Mouse (Mus musculus): ENCODE measurements around the gene Rxylt1. TPM values are rescaled to one million over a fixed set of nuclear protein-coding genes. Genes with fewer than 3 reads are reported as not detected.

The Rxylt1 gene
- polyA plus RNA-seq, 1 experiment from 2014 or later, result 39.8 TPM

DNA sequence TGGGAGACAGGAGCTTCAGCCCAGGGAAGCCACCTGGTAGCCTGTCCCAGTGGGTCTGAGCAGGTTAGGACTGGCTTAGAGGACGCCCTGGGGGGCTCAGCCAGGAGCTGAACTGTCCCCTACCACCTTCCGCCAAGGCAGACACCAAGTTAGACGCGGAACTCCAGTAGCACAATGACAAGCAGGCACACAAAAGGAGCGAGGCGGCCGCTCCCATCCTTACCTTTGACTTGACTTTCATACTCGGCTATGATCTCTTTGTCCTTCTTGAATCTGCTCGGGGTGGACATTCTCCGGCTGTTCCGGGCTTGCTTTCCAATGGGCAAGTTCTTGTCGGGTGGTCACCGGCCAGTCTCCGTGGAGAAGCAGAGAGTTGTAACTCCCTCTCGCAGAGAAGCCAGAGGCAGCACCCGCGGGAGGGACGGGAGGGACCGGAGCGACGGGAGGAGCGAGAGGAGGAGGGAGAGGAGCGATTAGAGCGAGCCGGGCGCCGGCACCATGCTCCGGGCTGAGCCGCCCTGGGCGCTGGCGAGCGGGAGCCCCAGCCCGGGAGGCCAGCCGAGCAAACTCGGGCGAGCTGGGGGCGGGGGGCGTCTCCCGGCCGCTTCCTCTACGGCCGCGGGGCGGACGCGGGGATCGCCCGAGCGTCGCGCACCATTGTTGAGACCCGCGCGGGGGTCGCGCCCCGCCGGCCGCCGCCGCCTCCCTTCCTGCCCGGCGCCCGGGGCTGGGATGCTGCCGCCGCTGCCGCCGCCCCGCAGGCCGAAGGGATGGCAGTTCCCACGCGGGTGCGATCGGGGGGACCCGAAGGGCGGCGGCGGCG is 50.1 kb downstream of the Rxylt1 start, which contains the start of gene Srgap1:
Srgap1 (minus strand) TSS at position 412 of the 823 bp plus-strand sequence.
- Histone ChIP-seq H3K9ac (ENCODE audit: low read length) (peak within 1 kb of the TSS; percentile 87), H3K27me3 (ENCODE audit: control insufficient read depth, insufficient read depth, low read length) (peaks cover 7% of the 10 kb centered on the region), H3K4me3 (ENCODE audit: low read length) (peak within 1 kb of the TSS; percentile 80), H3K4me2 (ENCODE audit: low read depth, low read length) (peak within 1 kb of the TSS; percentile 77), H3K9me3 (replicated peaks; ENCODE audit: control insufficient read depth, low read length) (no peaks in the 10 kb centered on the region), H3K36me3 (ENCODE audit: control insufficient read depth, insufficient read depth) (no peaks in the 10 kb centered on the region), H3K27ac (ENCODE audit: low read length) (peak within 1 kb of the TSS; percentile 77), H3K4me1 (ENCODE audit: control insufficient read depth, insufficient read depth, low read length) (no peaks in the 10 kb centered on the region)
- peak; percentile 84 for ATAC-seq (replicated peaks; ENCODE audit: extremely low read depth, insufficient read depth, low FRiP score)
- WGBS, result under 1% methylated on average over 57 of the region's 79 CpGs

DNA sequence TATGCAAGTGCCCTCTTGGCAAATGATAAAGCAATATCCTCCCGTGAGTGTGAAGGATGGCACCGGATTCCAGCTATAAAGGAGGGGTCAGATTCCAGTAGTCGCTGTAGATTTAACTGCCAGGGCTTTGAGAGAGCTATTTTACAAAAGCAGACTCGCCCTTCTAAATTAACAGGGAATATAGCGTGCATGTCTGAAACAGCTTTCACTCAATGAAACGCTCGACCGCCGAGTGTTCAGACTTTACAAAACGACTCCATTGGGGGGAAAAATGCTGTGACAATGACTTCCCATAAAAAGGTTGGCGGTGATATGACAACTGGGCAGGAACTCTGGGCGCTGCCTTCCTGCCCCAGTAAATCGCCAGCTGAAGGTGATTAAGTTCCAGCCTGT is 50.7 kb downstream of the Rxylt1 start:
- no peak for ATAC-seq (replicated peaks; ENCODE audit: extremely low read depth, insufficient read depth, low FRiP score)
- Histone ChIP-seq H3K4me3 (ENCODE audit: low read length) (peak overlapping the region; percentile 80), H3K27ac (ENCODE audit: low read length) (peak overlapping the region; percentile 77), H3K4me1 (ENCODE audit: control insufficient read depth, insufficient read depth, low read length) (no peaks in the 10 kb centered on the region), H3K36me3 (ENCODE audit: control insufficient read depth, insufficient read depth) (no peaks in the 10 kb centered on the region), H3K27me3 (ENCODE audit: control insufficient read depth, insufficient read depth, low read length) (peaks cover 7% of the 10 kb centered on the region), H3K4me2 (ENCODE audit: low read depth, low read length) (peak overlapping the region; percentile 77), H3K9ac (ENCODE audit: low read length) (peak overlapping the region; percentile 87), H3K9me3 (replicated peaks; ENCODE audit: control insufficient read depth, low read length) (no peaks in the 10 kb centered on the region)
- WGBS, result 4% methylated on average over 13 of the region's 13 CpGs

DNA sequence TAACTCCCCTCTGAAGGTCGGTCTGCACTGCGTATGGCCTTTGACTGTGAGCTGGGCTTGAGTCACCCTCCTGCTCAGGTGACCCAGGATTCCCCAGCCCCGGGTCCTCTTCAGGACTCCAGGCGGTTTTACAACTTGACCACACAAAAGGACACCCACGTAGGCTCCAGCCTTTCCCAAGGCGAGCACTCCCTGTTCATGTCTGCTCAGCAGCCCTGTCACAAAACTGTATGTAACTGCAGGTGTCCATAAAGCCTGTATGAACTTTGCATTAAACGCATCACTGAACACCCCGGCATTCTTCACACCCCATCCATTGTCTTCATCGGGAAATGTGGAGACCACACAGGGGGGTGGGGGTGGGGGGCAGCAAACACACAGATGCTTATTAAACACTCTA is 51.2 kb downstream of the Rxylt1 start:
- no peak overlapping the region for H3K27ac ChIP-seq (ENCODE audit: low read length)
- H3K4me3 ChIP-seq (ENCODE audit: low read length), result peak overlapping the region; percentile 80
- H3K4me2 ChIP-seq (ENCODE audit: low read depth, low read length), result peak overlapping the region; percentile 77
- no peaks in the 10 kb centered on the region for H3K4me1 ChIP-seq (ENCODE audit: control insufficient read depth, insufficient read depth, low read length)
- H3K9ac ChIP-seq (ENCODE audit: low read length), result peak overlapping the region; percentile 87
- H3K27me3 ChIP-seq (ENCODE audit: control insufficient read depth, insufficient read depth, low read length), result peaks cover 7% of the 10 kb centered on the region
- no peaks in the 10 kb centered on the region for H3K36me3 ChIP-seq (ENCODE audit: control insufficient read depth, insufficient read depth)
- ATAC-seq (replicated peaks; ENCODE audit: extremely low read depth, insufficient read depth, low FRiP score), result no peak
- H3K9me3 ChIP-seq (replicated peaks; ENCODE audit: control insufficient read depth, low read length), result no peaks in the 10 kb centered on the region
- 35% methylated on average over 9 of the region's 9 CpGs for WGBS

DNA sequence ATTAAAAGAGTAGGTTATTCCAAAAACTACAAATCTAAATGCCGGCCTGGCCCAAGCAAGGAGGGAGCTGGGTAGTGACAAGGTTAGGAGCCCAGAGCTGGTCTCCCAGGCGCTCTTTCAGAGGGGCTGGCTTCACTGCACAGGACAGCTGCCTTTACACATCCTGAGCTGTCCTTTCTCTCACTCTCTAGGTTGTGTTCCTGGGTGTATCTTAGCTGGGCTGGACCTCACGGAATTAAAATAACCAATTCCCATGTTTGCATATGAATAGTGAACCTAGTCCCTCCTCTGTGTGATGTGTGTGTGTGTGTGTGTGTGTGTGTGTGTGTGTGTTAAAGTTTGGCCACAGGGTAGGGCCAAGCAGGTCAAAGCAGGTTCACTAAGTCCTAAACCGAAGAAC is 52.2 kb downstream of the Rxylt1 start:
- H3K4me3 ChIP-seq (ENCODE audit: low read length), result no peak overlapping the region
- ATAC-seq (replicated peaks; ENCODE audit: extremely low read depth, insufficient read depth, low FRiP score), result no peak
- H3K27me3 ChIP-seq (ENCODE audit: control insufficient read depth, insufficient read depth, low read length), result peaks cover 7% of the 10 kb centered on the region
- H3K4me2 ChIP-seq (ENCODE audit: low read depth, low read length), result no peak overlapping the region
- H3K27ac ChIP-seq (ENCODE audit: low read length), result no peak overlapping the region
- 83% methylated on average over 4 of the region's 4 CpGs for WGBS
- no peaks in the 10 kb centered on the region for H3K36me3 ChIP-seq (ENCODE audit: control insufficient read depth, insufficient read depth)
- H3K4me1 ChIP-seq (ENCODE audit: control insufficient read depth, insufficient read depth, low read length), result no peaks in the 10 kb centered on the region
- H3K9me3 ChIP-seq (replicated peaks; ENCODE audit: control insufficient read depth, low read length), result peaks cover 4% of the 10 kb centered on the region
- no peak overlapping the region for H3K9ac ChIP-seq (ENCODE audit: low read length)

DNA sequence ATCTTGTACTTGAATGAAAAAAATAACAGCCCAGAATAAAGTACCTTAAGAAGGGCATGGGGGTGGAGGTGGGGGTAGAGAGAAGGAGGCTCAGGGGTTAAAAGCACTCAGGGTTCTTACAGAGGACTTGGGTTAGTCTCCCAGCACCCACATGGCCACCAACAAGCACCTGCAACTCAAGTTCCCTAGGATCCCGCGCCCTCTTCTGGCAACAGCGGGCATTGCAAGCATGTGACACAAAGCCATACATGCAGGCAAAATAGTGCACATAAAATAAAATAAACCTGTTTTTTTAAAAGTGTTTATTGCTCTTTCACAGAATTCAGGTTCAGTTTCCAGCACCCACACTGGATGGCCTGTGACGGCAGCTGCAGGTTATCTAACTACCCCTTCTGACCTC is 56.8 kb downstream of the Rxylt1 start:
- Histone ChIP-seq H3K4me1 (ENCODE audit: control insufficient read depth, insufficient read depth, low read length) (no peaks in the 10 kb centered on the region), H3K36me3 (ENCODE audit: control insufficient read depth, insufficient read depth) (0 out of 2 replicates have a peak, but pooled peaks cover 3% of the 10 kb centered on the region), H3K27ac (ENCODE audit: low read length) (no peak overlapping the region), H3K27me3 (ENCODE audit: control insufficient read depth, insufficient read depth, low read length) (no peaks in the 10 kb centered on the region; the same call in 1 of the 2 replicates), H3K4me3 (ENCODE audit: low read length) (no peak overlapping the region), H3K4me2 (ENCODE audit: low read depth, low read length) (no peak overlapping the region), H3K9me3 (replicated peaks; ENCODE audit: control insufficient read depth, low read length) (peaks cover 4% of the 10 kb centered on the region), H3K9ac (ENCODE audit: low read length) (no peak overlapping the region)
- WGBS, result 54% methylated on average over 4 of the region's 4 CpGs
- ATAC-seq (replicated peaks; ENCODE audit: extremely low read depth, insufficient read depth, low FRiP score), result no peak

DNA sequence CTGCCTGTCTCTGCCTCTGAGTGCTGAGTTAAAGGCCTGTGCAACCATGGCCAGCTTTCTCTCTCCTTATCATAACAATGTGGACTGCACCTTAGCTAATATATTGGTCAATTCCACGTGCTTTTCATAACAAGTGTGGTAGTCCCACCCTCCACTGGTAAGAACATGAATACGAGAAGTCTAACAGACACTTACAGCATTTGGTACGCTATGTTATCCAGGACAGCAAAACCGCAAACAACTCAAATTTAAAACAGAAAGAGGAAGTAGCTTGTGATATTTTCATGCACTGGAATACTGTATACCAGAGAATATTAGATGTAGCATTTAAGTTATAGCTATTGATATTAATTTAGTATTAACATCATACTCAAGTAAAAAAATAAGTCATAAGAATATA is 57.6 kb downstream of the Rxylt1 start:
- Histone ChIP-seq H3K4me2 (ENCODE audit: low read depth, low read length) (no peak overlapping the region), H3K27me3 (ENCODE audit: control insufficient read depth, insufficient read depth, low read length) (peaks cover 3% of the 10 kb centered on the region; the same call in 1 of the 2 replicates), H3K9me3 (replicated peaks; ENCODE audit: control insufficient read depth, low read length) (peaks cover 4% of the 10 kb centered on the region), H3K9ac (ENCODE audit: low read length) (no peak overlapping the region), H3K36me3 (ENCODE audit: control insufficient read depth, insufficient read depth) (0 out of 2 replicates have a peak, but pooled peaks cover 3% of the 10 kb centered on the region), H3K4me3 (ENCODE audit: low read length) (no peak overlapping the region), H3K27ac (ENCODE audit: low read length) (no peak overlapping the region), H3K4me1 (ENCODE audit: control insufficient read depth, insufficient read depth, low read length) (no peaks in the 10 kb centered on the region)
- WGBS, result 92% methylated on average over 4 of the region's 4 CpGs
- ATAC-seq (replicated peaks; ENCODE audit: extremely low read depth, insufficient read depth, low FRiP score), result no peak

DNA sequence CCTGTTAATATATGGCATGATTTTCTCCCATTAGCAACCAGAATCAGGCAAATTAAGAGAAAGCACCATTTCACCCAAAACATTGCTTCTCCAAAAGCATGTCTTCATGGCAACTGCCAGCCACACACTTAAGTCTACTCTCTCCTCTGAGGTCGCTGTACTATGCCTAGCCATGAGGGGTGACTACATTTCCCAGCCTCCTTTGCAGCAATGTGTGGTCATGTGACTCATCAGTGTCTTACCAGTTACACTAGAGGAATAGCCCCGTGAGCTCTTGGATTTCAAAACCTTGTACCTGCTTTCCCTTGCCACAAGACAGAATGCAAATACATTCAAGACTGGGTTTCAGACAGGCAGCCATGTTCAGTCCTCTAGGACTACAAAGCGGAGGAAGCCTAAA is 58.6 kb downstream of the Rxylt1 start:
- Histone ChIP-seq H3K4me2 (ENCODE audit: low read depth, low read length) (no peak overlapping the region), H3K4me3 (ENCODE audit: low read length) (no peak overlapping the region), H3K27ac (ENCODE audit: low read length) (no peak overlapping the region), H3K9ac (ENCODE audit: low read length) (no peak overlapping the region), H3K9me3 (replicated peaks; ENCODE audit: control insufficient read depth, low read length) (peaks cover 4% of the 10 kb centered on the region), H3K36me3 (ENCODE audit: control insufficient read depth, insufficient read depth) (0 out of 2 replicates have a peak, but pooled peaks cover 3% of the 10 kb centered on the region), H3K27me3 (ENCODE audit: control insufficient read depth, insufficient read depth, low read length) (peaks cover 4% of the 10 kb centered on the region), H3K4me1 (ENCODE audit: control insufficient read depth, insufficient read depth, low read length) (no peaks in the 10 kb centered on the region)
- 57% methylated on average over 3 of the region's 3 CpGs for WGBS
- ATAC-seq (replicated peaks; ENCODE audit: extremely low read depth, insufficient read depth, low FRiP score), result no peak

DNA sequence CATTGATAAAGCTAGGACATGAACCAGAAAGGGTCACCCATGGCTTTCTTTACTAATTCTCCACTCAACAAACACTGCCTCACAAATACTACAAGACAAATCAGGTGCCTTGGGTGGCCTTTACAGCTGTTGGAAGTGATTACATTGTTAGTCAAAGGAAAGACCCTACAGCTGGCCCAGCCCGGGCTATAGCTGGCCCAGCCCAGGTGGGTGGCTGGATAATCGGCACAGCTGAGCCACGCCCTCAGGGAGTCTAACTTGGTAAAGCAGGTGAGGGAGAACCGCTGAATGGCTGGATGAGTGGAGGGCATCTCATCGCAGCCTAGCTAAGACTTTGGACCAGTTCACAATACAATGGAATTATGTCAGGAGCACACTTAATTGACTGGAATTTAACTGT is 63.9 kb downstream of the Rxylt1 start:
- Histone ChIP-seq H3K27me3 (ENCODE audit: control insufficient read depth, insufficient read depth, low read length) (peaks cover 12% of the 10 kb centered on the region; the same call in 1 of the 2 replicates), H3K9me3 (replicated peaks; ENCODE audit: control insufficient read depth, low read length) (no peaks in the 10 kb centered on the region), H3K4me3 (ENCODE audit: low read length) (no peak overlapping the region), H3K4me1 (ENCODE audit: control insufficient read depth, insufficient read depth, low read length) (peaks cover 9% of the 10 kb centered on the region; the same call in 1 of the 2 replicates), H3K9ac (ENCODE audit: low read length) (no peak overlapping the region), H3K4me2 (ENCODE audit: low read depth, low read length) (no peak overlapping the region), H3K27ac (ENCODE audit: low read length) (no peak overlapping the region), H3K36me3 (ENCODE audit: control insufficient read depth, insufficient read depth) (0 out of 2 replicates have a peak, but pooled peaks cover 3% of the 10 kb centered on the region)
- ATAC-seq (replicated peaks; ENCODE audit: extremely low read depth, insufficient read depth, low FRiP score), result no peak
- WGBS, result 79% methylated on average over 5 of the region's 5 CpGs

DNA sequence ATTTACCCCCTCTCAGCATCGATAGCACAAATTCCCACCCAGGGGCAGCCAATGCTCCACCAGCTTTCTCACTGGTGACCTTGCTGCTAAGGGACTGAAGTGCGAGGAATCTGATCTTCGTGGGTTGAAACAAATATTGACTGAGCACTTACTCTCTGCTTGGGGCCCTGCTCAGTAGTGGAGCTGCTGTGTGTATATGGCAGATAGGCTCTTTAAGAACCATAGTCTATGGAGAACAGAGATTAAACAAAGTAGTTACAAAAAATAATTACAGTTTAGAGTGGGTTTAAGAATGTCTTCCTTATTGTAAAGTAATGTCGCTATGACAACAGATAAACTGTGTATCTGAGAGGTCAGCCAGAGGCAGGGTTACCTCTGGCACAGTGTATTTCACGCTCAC is 66.8 kb downstream of the Rxylt1 start:
- Histone ChIP-seq H3K9me3 (replicated peaks; ENCODE audit: control insufficient read depth, low read length) (no peaks in the 10 kb centered on the region), H3K27ac (ENCODE audit: low read length) (no peak overlapping the region), H3K27me3 (ENCODE audit: control insufficient read depth, insufficient read depth, low read length) (peaks cover 21% of the 10 kb centered on the region), H3K4me1 (ENCODE audit: control insufficient read depth, insufficient read depth, low read length) (peaks cover 16% of the 10 kb centered on the region), H3K36me3 (ENCODE audit: control insufficient read depth, insufficient read depth) (no peaks in the 10 kb centered on the region), H3K4me2 (ENCODE audit: low read depth, low read length) (no peak overlapping the region), H3K9ac (ENCODE audit: low read length) (no peak overlapping the region), H3K4me3 (ENCODE audit: low read length) (no peak overlapping the region)
- no peak for ATAC-seq (replicated peaks; ENCODE audit: extremely low read depth, insufficient read depth, low FRiP score)
- WGBS, result 67% methylated on average over 5 of the region's 5 CpGs

All from heart, embryonic 16.5 days (tissue).